Mouse (Mus musculus) layer of hippocampus, adult 2 months (tissue): ENCODE measurements at regions not wholly inside any gene's neighbourhood (a gene's known extent, or its start where the extent isn't known, plus 50 kb on each side); places are given as distances from the start of the nearest gene placed in this dataset.

Source experiments
- DNase-seq, 2 experiments: peaks; one replicate each; pipeline ENCODE4 v3.0.0; 2022; ENCODE audit warnings: low spot score in 2 of 2
- H3K27ac ChIP-seq: fragments of 200-600 bp; 2 replicates; pipeline ENCODE4 v1.8.1; 2022
- H3K4me3 ChIP-seq: fragments of 200-600 bp; 2 replicates; pipeline ENCODE4 v1.8.1; 2022; ENCODE audit warnings: mild to moderate bottlenecking
- CTCF ChIP-seq: fragments of 200-600 bp; conservative IDR thresholded peaks from 2 replicates; pipeline ENCODE4 v1.8.1; 2022; ENCODE audit warnings: antibody characterized with exemption, mild to moderate bottlenecking, moderate library complexity

DNA sequence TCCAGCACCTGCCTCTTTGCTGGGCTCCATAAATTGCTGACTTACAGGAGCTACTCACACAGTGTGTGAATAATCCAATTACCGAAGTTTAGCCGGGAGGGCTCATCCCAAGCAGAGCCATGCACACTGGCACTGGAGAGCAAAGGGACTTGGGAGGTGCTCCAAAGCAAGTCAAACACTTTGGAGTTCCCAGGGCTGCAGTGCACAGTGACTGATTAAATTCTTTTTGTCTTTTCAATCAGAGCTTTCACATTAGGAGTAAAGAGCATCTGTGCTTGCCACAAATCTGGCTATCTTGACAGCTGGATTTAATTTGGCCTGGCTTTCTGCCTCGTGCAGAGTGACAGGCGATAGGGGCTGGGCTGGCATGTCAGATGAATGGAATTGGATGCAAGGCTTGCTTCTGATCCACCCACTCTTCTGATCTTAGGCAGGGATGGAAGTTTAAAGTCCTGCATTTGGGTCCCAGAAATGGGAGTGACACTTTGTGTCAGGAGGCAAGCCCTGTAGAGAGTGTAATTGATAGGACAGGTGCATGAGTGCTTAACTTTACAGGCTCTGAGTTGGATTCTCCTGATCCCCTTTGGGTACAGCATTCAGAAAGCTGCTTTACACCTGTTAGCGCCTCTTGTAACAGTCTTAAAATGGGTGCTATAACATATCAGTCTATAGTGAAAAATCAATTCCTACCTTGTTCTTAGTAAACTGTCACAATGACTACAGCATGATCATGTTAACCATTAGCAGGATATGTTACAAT lies 1239.3 kb upstream of the Sel1l start:
- DNase-seq, result no peak
- Histone ChIP-seq H3K4me3 (no peak overlapping the region), H3K27ac (no peak overlapping the region)
- TF ChIP-seq CTCF, result no peak

GRCm38 (mm10) chr12:93063864-93064263 lies 1214.9 kb upstream of the Sel1l start:
- Histone ChIP-seq H3K27ac (no peak overlapping the region), H3K4me3 (no peak overlapping the region)
- no peak for TF ChIP-seq CTCF
- DNase-seq, result no peak

DNA sequence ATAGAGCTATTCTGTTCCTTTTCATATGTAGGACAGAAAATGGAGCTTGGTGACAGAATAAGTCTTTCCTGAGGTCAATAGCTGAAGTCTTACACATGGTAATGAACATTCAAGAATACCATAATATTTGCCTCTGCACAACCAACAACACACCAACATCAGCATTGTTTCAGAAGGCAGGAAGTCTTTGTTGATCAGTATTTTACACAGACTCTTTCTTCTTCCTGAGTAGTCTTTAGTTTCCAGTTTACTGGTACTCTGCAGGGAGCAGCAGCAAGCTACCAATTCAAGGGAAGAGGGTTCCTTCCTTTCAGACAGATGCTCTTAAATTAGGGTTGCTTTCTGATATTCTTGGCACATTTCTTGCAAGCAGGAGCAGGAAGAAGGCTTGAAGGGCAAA lies 1170.7 kb upstream of the Sel1l start:
- Histone ChIP-seq H3K4me3 (no peak overlapping the region), H3K27ac (no peak overlapping the region)
- DNase-seq, result no peak
- no peak for TF ChIP-seq CTCF

- no peak for DNase-seq
- H3K27ac ChIP-seq, result no peak overlapping the region
- H3K4me3 ChIP-seq, result no peak overlapping the region
- TF ChIP-seq CTCF, result no peak
These were observed 1162.6 kb upstream of the Sel1l start for GRCm38 (mm10) chr12:93011583-93011982.

GRCm38 (mm10) chr12:93006844-93007365 lies 1157.9 kb upstream of the Sel1l start:
- Histone ChIP-seq H3K27ac (no peak overlapping the region), H3K4me3 (no peak overlapping the region)
- TF ChIP-seq CTCF, result peak; percentile 50
- DNase-seq, result no peak

DNA sequence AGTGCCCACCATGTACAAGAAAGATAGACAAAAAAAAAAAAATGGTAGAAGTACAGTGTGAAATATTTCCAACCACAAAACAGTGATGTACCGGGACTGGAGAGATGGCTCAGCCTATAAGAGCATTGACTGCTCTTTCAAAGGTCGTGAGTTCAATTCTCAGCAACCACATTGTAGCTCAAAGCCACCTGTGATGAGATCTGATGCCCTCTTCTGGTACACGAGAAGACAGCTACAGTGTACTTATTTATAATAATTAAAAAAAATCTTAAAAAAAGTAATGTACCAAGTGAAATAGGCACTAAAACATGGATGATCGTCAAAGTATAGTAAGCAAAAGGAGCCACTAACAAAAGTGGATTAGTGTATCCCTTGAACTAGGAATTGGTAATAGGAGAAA lies 1154.2 kb upstream of the Sel1l start:
- Histone ChIP-seq H3K27ac (no peak overlapping the region), H3K4me3 (no peak overlapping the region)
- no peak for DNase-seq
- TF ChIP-seq CTCF, result peak; percentile 43

- H3K27ac ChIP-seq, result no peak overlapping the region
- TF ChIP-seq CTCF, result no peak
- DNase-seq, result no peak
- H3K4me3 ChIP-seq, result no peak overlapping the region
These were observed 1126.7 kb upstream of the Sel1l start for GRCm38 (mm10) chr12:92975698-92976097.

DNA sequence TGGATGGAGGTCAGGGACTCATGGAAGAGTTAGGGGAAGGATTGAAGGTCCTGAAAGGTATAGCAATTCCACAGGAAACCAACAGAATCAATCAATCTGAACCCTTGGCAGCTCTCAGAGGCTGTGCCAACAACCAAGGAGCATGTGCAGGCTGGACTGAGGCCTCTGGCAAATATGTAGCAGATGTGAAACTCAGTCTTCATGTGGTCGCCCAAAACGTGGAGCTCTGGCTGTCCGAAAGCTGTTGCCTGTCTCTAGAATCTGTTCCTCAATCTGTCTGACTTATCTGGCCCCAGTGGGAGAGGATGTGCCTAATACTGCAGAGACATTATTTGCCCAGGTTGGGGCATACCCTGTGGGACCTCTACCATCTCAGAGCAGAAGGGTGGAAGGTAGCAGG lies 1095.4 kb upstream of the Sel1l start:
- DNase-seq, result no peak

GRCm38 (mm10) chr12:92927591-92927990 lies 1078.6 kb upstream of the Sel1l start:
- no peak overlapping the region for H3K4me3 ChIP-seq
- no peak for DNase-seq
- TF ChIP-seq CTCF, result no peak
- no peak overlapping the region for H3K27ac ChIP-seq

More for the DNA sequence above, 1095.4 kb upstream of the Sel1l start:
- no peak for TF ChIP-seq CTCF
- no peak overlapping the region for H3K4me3 ChIP-seq
- no peak overlapping the region for H3K27ac ChIP-seq

DNA sequence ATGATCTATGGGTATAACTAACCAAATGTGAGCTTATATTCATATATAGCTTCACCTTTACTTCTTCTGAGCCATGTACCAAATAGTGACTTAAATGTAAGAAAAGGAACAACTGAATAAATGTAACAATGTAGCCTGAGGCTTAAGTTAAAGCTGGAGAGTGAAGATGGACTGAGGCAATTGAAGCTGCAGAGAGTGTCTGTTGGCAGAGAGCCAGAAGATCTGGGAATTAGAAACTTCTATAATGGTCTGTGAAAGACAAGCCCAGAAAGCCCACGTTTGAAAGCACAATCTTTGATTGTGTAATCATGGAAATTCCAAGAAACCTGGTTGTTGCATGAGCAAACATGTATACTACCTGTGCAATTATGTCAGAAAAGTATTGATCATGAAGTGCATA lies 1078.0 kb upstream of the Sel1l start:
- TF ChIP-seq CTCF, result no peak
- DNase-seq, result no peak
- Histone ChIP-seq H3K4me3 (no peak overlapping the region), H3K27ac (no peak overlapping the region)

DNA sequence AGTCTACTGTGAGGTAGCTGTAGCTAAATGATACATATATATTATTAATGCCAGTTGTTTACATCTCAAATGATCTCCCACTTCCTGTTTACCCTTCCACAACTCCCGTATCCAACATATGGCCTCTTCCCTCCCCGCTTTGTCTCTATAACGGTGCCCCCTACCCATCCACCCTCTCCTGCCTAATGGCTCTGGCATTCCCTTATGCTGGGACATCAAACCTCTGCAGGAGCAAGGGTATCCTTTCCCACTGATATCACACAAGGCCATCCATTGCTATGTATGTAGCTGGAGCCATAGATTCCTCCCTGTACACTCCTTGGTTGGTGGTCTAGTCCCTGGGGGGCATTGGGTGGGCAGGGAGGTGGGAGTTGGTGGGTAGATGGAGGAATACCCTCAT lies 1071.0 kb upstream of the Sel1l start:
- no peak for DNase-seq
- Histone ChIP-seq H3K27ac (no peak overlapping the region), H3K4me3 (no peak overlapping the region)
- TF ChIP-seq CTCF, result no peak

DNA sequence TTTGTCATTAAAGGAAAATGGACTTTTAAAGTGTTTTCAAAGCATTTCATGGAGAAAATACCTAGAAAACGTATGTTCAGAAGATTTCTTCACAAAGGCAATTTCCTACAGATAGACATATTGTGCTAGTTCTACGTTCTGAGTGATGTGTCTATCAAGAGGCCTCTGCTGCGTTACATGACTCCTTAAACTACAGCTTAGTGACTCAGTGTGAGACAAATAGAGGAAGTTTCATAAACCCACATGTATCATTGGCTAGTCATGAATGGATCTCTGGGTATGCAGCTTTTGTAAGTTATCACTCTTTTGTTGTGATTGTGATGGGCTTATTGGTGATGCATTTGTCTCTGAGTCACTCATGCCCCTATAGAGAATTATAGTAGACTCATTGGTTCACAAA lies 1067.3 kb upstream of the Sel1l start:
- no peak for TF ChIP-seq CTCF
- DNase-seq, result no peak
- Histone ChIP-seq H3K27ac (no peak overlapping the region), H3K4me3 (no peak overlapping the region)

GRCm38 (mm10) chr12:92915776-92916175 lies 1066.8 kb upstream of the Sel1l start:
- DNase-seq, result no peak
- H3K27ac ChIP-seq, result no peak overlapping the region
- no peak overlapping the region for H3K4me3 ChIP-seq
- no peak for TF ChIP-seq CTCF

GRCm38 (mm10) chr12:92915203-92915602 lies 1066.2 kb upstream of the Sel1l start:
- no peak; the same call in none of the 2 replicates for TF ChIP-seq CTCF
- Histone ChIP-seq H3K4me3 (no peak overlapping the region), H3K27ac (no peak overlapping the region)
- DNase-seq, result no peak
